Mouse (Mus musculus): Measurements from ENCODE around the gene Mfn2.
"Not testable (repeated sequence)": the region's sequence is repeated elsewhere in the genome, so short reads cannot be mapped to it uniquely, and the experiment has no call there.

Gene Mfn2

GRCm38 (mm10) chr4:147868450-147869031, 36.0 kb downstream of the Mfn2 start, which contains the start of the genes Miip and Fv1:
TSS of gene Miip (minus strand) at chr4:147868816.
TSS of gene Fv1 (plus strand) at chr4:147868979.
- DNase-seq (ENCODE audit: extremely low read depth, low read depth, low spot score), result peak; percentile 98

DNA sequence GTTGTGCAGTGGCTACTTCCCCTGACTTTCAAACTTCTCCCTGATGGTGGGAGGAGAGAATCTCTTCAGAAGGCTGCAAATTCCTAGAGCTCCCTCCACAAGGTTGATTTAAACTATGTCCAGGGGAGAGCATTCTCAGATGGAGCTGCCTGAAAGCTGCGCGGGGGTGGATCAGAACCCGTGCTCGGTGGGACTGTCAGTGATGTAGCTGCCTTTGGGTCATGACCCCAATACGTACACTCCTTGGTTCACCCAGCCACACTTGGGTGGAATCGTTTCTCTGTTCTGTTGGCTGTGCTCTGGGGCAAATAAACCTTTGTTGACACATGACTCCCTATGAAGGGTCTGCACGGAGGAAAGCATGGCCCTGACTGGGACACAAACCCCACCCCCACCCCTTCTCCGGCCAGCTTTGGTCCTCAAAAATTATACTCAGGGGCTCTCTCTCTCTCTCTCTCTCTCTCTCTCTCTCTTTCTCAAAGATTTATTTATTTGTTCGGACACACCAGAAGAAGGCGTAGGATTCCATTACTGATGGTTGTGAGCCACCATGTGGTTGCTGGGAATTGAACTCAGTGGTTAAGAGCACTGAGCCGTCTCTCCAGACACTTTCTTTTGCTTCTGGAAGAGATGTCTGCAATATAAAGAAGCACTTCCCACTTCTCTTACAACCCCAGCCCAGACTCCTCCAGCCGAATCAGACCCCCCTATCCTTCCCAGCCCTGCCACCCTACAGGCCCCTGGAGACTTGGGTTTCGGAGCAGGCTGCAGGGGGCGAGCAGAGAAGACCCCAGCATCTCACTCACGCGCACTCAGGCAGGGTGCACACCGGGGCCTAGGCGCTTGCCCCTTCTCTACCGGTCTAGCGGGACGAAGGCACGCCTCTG, 36.7 kb downstream of the Mfn2 start:
- DNase-seq (ENCODE audit: extremely low read depth, low read depth, low spot score), result no peak

- DNase-seq (ENCODE audit: extremely low read depth, low read depth, low spot score), result not testable (repeated sequence)
Measured at GRCm38 (mm10) chr4:147866793-147867192, 37.7 kb downstream of the Mfn2 start.

GRCm38 (mm10) chr4:147866056-147866455, 38.4 kb downstream of the Mfn2 start:
- DNase-seq (ENCODE audit: extremely low read depth, low read depth, low spot score), result no peak

- DNase-seq (ENCODE audit: extremely low read depth, low read depth, low spot score), result no peak
Measured at GRCm38 (mm10) chr4:147865651-147866050, 38.9 kb downstream of the Mfn2 start.

DNA sequence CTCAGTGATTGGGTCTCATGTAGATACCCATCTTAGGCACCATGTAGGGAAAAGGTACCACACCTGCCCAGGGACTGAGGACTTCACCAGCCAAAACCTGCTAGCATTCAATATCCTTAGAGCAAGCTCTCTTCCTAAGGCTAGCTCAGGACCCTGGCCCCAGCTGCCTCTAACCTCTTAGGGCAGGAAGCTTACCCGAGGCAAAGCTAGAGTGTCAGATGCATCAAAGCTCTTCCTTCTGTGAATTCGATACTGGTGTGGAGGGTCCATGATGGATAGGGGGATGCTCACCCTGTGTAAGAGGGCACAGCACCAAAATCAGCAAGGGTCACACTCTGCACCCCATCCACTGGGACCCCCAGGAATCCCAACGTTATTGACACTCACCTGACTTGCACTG, 42.5 kb downstream of the Mfn2 start:
- no peak for DNase-seq (ENCODE audit: extremely low read depth, low read depth, low spot score)

DNA sequence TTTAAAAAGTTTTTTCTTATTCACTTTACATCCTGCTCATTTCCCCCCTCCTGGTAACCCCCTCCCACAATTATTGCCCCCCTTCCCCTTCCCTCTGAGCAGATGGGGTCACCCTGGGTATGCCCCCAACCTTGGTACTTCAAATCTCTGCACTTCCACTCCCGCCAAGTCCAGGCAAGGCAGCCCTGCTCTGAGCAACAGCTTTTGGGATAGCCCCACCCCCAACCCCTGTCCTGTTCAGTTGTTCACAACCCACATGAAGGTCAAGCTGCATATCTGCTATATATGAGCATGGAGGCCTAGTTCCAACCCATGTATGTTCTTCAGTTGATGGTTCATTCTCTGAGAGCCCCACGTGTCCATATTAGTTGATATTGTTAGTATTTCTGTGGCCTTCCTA, 53.7 kb downstream of the Mfn2 start:
- DNase-seq (ENCODE audit: extremely low read depth, low read depth, low spot score), result no peak

DNA sequence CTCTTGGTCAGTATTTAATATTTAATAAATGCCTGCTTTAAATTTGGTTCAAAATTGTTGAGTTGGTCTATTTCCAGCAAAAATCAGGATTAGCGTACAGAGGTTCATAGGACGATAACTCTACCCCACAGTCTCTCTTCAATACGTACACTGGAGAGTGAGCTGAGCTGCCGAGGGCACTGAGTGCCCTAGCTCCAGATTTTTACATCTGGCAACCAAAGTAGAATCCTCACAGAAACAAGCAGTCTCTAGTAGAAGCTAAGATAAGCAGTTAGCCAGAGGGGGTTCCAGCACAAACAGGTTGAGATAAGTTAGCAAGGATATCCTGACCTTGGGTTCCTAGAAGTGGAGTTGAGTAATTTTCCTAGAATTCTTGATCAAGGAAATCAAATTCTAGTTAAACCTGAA, 55.9 kb downstream of the Mfn2 start:
- no peak for DNase-seq (ENCODE audit: extremely low read depth, low read depth, low spot score)

GRCm38 (mm10) chr4:147847614-147848583, 56.6 kb downstream of the Mfn2 start, which contains the start of gene Zfp933:
TSS of gene Zfp933 (minus strand) at chr4:147848366.
- peak; percentile 66 for DNase-seq (ENCODE audit: extremely low read depth, low read depth, low spot score)

- DNase-seq (ENCODE audit: extremely low read depth, low read depth, low spot score), result no peak
Measured at GRCm38 (mm10) chr4:147842871-147843270, 61.6 kb downstream of the Mfn2 start.

GRCm38 (mm10) chr4:147839282-147839681, 65.2 kb downstream of the Mfn2 start:
- DNase-seq (ENCODE audit: extremely low read depth, low read depth, low spot score), result not testable (repeated sequence)

DNA sequence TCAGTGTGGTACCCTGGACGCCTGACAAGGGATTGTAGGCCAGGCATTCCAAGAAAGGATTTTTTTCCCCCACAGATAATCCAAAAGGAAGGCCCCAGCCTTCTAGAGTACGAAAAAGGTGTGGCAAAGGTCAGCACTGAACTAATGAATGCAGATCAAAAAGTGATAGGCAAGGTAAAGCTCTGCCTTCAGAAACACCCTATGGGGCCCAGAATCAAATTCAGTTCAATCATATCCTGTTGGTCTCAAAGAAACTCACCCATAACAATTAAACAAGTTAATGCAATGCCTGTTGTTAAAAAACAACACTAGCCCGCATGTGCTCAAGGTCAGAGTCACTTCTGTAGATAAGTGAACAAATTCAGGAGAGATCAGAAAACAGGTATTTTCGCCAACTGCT, 80.1 kb downstream of the Mfn2 start:
- no peak for DNase-seq (ENCODE audit: extremely low read depth, low read depth, low spot score)

All from fat pad, adult 2 months (tissue).